Mouse (Mus musculus) regulatory T cell (primary cell): ENCODE results near the gene Ppt2.

Experiments
- in situ Hi-C: fragments of 300-600 bp; cut with MboI, MseI; formaldehyde crosslinking; loops from one replicate; pipeline ENCODE4 v1.15.1; 2025; ENCODE audit warnings: high pct_unique_total_duplicates

Gene Ppt2

GRCm38 (mm10) chr17:34590154-34590987 is 37.9 kb downstream of the Ppt2 start:
- in situ Hi-C loops = no loop called here

GRCm38 (mm10) chr17:34589681-34590101 is 38.6 kb downstream of the Ppt2 start, which contains the start of gene Gpsm3:
TSS of gene Gpsm3 (plus strand) at chr17:34589806.
- in situ Hi-C loops = no loop called here

- in situ Hi-C loops = no loop called here
Observed at GRCm38 (mm10) chr17:34589206-34589605, 39.1 kb downstream of the Ppt2 start.

- in situ Hi-C loops = no loop called here
Observed at GRCm38 (mm10) chr17:34588767-34589166, 39.5 kb downstream of the Ppt2 start.

GRCm38 (mm10) chr17:34587814-34588213 is 40.5 kb downstream of the Ppt2 start:
- in situ Hi-C loops = no loop called here

GRCm38 (mm10) chr17:34587423-34587811 is 40.9 kb downstream of the Ppt2 start:
- in situ Hi-C loops = no loop called here

GRCm38 (mm10) chr17:34586796-34587422 is 41.4 kb downstream of the Ppt2 start:
- in situ Hi-C loops = no loop called here

GRCm38 (mm10) chr17:34585877-34586771 is 42.2 kb downstream of the Ppt2 start:
- in situ Hi-C loops = no loop called here

- in situ Hi-C loops = no loop called here
Observed at GRCm38 (mm10) chr17:34585121-34585520, 43.2 kb downstream of the Ppt2 start.

- in situ Hi-C loops = no loop called here
Observed at GRCm38 (mm10) chr17:34583819-34584218, 44.5 kb downstream of the Ppt2 start.

- in situ Hi-C loops = no loop called here
Observed at GRCm38 (mm10) chr17:34583397-34583796, 44.9 kb downstream of the Ppt2 start.

GRCm38 (mm10) chr17:34582528-34582927 is 45.8 kb downstream of the Ppt2 start:
- in situ Hi-C loops = no loop called here

GRCm38 (mm10) chr17:34578070-34578469 is 50.2 kb downstream of the Ppt2 start:
- in situ Hi-C loops = no loop called here

GRCm38 (mm10) chr17:34576577-34576976 is 51.7 kb downstream of the Ppt2 start:
- in situ Hi-C loops = no loop called here

GRCm38 (mm10) chr17:34572361-34572760 is 55.9 kb downstream of the Ppt2 start:
- in situ Hi-C loops = no loop called here

GRCm38 (mm10) chr17:34571875-34572274 is 56.4 kb downstream of the Ppt2 start:
- in situ Hi-C loops = no loop called here

GRCm38 (mm10) chr17:34569919-34570318 is 58.4 kb downstream of the Ppt2 start:
- in situ Hi-C loops = loop anchor here (5.0 kb wide), 1 partner anchor 42 kb away; no protein-coding TSS in a partner anchor

- in situ Hi-C loops = loop anchor here (5.0 kb wide), 1 partner anchor 44 kb away; no protein-coding TSS in a partner anchor
Observed at GRCm38 (mm10) chr17:34568421-34568820, 59.9 kb downstream of the Ppt2 start.

- in situ Hi-C loops = loop anchor here (5.0 kb wide), 1 partner anchor 45 kb away; no protein-coding TSS in a partner anchor
Observed at GRCm38 (mm10) chr17:34567311-34567710, 61.0 kb downstream of the Ppt2 start.
